Mouse (Mus musculus) cerebellum, adult 11 months (tissue): ENCODE measurements at regions not wholly inside any gene's neighbourhood (a gene's known extent, or its start where the extent isn't known, plus 50 kb on each side); places are given as distances from the start of the nearest gene placed in this dataset.

Experiments
- DNase-seq: peaks from one replicate; pipeline ENCODE4 v3.0.0; 2022

DNA sequence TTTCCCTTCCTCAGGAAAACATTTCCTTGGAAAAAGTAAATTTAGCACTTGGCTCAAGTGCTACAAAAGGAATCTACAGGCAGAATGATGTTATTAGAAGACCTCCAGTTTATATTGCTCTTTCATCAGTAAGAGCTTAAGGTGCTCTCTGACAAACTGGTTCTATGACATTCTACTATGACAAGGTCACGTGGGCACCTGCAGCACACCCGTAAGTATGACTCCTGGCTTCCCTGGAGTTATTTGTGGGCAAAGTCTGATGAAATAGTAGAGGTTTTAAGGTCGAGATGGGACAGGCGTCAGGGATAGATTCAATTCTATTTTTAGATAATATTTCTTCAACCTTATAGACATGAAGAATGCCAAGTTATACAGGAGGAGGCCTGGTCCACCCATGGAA is 84.9 kb upstream of the Ccn6 start:
- no peak for DNase-seq

DNA sequence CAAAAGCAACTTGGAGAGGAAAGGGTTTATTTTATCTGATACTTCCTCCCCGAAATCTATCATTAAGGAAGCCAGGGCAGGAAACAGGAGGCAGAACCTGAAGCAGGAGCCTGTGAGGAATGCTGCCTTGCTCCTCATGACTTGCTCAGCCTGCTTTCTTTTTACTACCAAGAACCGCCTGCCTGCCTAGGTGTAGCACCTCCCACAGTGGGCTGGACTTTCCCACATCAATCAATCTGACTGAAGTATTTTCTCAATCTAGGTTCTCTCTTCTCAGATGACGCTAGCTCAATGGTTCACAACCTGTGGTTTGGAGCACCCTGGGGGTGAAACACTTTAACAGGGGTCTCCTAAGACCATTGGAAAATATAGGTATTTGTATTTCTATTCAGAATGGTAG is 83.4 kb upstream of the Ccn6 start:
- DNase-seq, result no peak

DNA sequence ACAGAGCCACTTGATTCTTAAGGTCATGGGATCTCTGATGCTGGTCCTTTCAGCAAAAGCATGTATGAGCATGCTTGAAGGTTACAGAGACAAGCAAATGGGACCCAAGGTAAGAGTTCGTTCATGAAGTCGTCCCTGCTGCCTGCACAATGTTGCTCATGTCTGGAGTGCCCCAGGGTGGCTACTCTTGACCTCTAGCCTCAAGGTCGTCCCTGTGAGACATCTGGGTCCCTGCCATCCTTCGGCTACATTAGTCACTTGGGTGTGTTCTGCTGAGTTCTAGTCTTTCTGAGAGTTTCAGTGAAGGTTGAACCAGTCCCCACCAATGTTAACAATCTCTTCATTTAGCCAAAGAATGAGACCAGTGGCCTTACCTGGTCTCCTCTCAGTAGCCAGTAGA is 81.5 kb upstream of the Ccn6 start:
- no peak for DNase-seq

DNA sequence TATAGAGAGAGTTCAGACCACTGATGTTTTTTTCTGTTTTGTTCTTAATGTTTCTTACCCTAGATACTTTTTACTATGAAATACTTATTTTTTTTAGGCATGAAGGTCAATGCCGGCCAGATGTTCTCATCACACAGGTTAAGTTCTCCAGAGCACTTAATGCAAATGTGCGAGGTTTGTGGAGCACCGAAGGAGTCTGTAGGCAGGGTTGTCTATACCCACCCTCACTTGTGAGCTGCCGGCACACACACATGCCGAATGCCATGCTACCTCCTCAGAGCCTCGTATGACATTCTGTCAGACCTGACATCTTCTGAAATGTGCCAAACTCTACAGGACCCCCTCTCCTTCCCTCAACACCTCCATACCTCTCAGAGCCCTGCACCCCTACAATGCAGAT is 80.5 kb upstream of the Ccn6 start:
- DNase-seq, result no peak

DNA sequence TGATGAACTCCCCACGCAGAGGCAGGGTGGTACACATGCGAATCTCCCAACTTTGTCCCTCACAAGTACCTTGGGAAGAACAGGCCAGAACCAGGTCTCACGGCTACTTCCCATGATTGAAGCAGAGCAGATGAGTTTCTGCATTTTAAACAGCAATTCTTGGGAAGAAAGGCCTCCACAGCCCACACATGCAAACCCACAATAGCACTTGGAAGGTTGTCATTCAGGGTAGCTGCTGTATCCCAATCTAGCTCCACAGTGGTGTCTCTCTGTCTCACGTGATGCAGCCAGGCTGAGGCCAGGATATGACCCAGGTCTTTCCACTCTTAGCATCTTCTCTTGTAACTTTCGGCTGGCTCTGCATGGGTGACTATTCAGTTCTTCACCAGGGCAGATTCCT is 78.8 kb upstream of the Ccn6 start:
- DNase-seq, result no peak

DNA sequence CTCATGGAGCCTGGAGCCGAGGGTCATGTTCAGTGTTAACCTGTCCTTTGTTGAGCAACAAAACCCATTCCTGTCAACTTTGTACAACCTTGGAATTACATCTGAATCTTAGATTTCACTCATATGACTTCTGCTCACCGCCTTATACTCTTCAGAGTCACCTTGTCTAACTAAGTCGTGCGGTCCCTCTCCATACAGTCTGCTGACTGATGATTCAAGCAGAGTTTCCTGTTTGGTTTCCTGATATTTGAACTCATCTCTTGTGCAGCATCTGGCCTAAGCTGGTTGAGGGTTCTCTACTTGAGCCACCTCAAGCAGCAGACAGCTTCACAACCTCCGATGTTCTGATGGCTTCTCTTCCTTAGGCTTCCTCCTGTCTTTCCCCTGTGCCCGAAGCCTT is 78.3 kb upstream of the Ccn6 start:
- no peak for DNase-seq

DNA sequence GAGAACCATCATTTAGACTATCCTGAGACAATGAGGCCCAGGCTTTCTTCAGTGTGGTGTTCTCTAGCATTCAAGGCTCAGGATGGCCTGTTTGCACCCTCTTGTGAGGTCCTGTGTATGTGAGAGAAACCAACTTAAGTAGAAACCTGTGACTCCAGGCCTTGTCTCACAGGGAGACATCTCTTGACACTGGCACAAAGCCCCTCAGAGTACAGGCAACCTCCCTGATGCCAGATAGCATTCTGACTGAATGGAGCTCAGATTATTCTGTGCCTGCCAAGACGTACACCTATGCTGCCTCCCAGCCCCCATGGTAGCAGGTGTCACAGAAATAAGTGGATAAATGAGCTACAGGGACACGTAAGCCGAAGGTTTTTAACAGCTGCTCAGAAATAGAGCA is 77.9 kb upstream of the Ccn6 start:
- no peak for DNase-seq

DNA sequence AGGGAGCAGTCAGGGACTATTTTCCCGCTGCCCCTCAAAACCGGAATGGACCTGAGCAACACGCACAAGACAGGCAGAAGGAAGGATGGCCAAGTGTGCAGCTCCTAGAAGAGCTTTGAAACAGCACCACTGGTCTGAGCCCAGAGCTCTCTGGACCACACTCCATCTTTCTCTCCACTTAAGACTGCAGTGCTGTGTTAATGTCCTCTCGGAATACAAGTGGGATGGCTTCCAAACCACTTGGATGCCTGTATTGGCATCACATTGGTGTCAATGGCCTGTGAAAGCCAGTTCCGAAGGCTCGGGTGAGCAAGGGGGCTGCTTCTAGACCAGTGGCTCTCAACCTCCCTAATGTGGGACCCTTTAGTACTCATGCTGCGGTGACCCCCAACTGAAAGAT is 77.4 kb upstream of the Ccn6 start:
- DNase-seq, result no peak

DNA sequence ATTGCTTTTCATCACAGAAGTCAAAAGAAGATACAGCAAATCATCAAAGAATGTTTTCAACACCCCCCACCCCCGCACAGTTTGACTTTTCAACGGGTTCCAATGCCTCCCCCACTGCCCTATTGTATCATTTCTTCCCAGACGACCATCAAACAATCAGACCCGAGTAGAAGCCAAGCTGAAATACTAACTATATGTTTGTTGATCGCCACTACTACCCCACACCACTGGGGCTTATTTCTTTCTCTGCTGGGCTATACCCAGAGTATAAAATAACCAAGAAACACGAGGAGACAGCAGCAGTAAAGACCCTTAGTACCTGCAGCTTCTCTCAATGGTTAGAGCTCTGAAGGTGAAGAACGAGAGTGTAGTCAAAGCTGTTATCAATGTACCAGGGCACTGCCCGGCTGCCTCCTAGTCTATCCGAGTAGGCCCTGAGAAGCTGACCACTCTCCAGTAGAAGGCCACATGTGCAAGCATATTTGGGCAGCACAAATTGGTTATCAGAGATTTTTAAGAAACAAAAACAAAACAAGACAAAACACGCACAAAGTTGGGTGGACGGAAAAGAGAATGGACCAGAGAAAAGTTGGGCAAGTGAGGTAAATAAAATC is 76.7 kb upstream of the Ccn6 start:
- DNase-seq, result no peak

DNA sequence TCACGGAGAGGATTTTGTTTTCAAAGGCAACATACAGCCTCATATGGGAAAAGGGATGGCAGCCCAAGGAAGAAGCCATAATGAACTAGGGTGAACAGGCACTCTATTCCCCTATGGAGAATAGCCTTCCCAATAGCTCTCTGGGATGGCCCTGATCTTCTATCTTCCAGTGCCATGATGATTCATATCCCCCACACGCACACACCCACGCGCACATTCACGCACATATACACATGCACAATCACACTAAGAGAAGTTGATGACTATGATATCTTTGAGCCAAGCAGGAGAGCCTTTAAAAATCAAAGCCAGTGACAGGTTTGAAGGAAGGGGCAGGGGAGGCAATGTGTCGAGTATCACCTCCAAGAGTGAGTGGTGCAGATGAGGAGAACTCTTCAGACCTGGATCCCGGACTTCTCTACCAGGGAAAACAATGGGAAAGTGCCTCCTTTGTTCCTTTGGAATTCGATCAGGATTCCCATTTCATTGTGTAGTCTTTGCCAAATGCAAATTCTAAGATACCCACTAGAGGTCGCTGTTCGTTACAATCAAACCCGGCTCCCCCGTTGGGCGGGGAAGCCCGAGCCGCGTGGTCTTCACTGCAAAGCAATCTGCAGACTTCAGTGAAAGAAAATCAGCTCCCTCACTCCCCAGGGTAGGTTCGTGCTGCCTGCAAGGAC is 76.0 kb upstream of the Ccn6 start:
- DNase-seq, result peak; percentile 68

DNA sequence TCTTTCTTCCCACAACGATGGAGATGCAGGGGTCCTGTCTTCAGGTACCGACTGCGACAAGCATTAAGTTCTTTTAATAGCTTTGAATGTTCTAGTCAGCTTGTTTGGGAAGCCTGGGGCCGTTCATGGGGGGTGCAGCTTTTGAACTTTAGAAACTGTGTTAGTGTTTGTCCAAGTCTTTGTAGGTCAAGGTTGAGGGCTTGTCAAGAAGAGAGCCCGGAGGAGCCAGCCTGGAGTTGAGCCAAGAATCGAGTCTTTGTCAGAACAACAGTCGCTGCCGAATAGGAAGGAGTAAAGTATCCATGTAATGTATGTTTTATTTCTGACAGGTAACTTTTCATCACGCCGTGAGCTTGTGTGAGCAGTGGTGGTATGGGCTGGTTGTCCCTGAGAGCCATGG is 75.0 kb upstream of the Ccn6 start:
- DNase-seq, result no peak

DNA sequence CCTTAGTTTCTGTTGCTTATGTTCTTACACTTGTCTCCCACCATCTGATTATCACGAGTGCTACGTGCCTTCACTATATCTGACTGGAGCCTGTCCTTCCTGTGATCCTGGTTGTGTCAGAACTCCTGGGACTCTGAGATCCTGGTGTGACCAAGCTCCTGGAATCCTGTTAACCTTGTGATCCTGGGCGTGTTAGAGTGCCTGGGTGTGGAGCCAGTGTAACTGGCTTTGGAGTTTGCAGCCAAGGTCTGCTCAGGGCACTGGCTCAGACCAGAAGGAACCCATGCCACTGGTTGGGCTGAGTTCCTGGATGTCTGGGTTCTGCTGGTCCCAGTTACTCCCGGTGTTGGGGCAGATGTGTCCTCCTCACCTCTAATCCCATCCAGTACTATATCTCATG is 74.0 kb upstream of the Ccn6 start:
- no peak for DNase-seq

DNA sequence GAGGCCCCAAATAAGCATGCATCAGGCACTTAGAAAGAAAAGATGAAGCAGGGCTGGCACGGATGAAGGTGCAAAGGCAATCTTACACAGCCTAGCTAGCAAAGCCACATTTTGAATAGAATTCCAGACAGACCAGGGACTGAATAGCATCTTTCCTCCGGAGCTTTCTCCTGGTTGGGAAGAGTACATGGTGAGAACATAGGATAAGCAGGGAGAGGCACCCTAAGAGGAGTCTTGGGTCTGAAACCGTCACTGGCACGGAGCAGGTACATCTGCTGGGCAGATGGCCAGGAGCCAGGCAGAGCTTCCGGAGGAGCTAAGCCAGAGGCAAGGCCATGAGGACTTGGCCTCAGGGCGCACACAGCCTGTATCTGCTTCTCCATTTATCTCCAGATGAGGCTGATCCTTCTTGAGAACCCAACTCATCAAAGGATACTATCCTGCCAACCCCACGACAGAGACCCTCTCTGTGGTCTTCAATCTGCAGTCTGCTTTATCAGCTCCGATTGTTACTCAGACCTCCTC is 70.4 kb upstream of the Ccn6 start:
- DNase-seq, result no peak

DNA sequence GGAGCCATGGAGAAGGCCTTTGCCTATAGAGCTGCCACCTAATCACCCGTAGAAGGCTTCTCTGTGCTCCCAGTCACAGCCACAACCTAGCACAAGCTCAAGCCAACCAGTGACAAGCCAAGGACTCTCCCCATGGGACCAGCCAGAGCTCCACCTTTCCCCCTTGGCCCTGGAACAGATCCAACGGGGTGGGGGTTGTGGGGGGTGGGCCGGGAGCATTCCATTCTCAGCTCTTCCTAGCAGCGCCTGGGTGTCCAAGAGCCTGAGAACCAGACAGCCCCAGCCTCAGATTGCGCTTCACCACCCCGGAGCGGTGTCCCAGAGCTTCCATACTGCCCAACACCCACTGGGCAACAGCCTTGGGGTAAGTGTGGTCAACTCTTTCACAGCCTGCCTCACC is 69.6 kb upstream of the Ccn6 start:
- DNase-seq, result no peak

DNA sequence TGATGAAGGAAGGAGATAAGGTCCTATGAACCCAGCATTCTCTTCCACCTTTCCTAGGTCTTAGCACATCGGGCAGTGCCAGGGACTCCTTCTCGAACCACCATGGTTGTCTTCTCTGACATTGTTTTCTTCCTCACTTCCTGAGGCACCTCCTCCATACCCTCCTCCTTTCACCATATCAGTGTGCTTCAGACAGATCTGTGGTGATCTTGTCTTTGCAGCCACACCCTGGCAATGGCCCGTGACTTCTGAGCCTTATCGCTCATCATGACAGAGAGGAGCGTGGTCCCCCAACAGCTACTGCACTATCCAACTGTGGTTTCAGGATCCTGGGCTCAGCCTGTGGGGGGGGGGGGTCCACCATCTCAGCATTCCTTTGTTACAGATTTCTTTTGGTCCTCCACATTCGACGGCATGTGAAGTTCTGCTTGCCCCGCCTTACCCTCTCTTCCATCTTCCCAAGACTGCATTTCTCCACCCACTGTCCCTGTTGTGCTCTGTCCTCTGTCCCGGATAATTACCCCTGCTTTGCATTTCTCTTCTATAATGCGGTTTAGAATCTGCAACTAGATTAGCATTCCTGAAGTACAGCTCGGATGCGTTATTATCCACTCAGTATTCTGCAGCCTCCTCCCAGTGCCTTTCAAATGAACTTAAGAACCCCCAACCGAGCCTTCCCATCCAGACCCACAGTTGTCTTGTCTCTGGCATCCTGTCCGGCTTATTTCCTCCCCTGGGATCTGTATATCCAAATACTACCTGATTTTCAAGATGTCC is 67.2 kb upstream of the Ccn6 start:
- DNase-seq, result no peak

DNA sequence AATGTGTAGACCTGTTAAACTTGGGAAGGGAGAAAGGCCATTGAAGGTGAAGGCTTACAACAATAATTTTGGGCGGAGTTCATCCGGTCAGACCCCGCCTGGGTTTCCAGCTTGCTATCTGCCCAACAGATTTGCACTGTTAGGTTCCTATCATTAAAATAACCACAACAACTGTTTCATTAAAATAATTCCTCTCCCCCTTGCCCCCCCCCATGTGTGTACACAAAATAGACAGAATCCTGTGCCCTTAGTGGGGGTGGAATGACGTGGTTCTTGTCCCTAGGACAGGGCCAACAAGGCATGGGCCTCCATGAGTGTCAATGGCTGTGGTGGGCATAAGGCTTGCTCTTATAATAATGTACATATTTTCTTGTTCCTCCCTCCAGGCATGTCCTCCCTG is 65.6 kb upstream of the Ccn6 start:
- no peak for DNase-seq

DNA sequence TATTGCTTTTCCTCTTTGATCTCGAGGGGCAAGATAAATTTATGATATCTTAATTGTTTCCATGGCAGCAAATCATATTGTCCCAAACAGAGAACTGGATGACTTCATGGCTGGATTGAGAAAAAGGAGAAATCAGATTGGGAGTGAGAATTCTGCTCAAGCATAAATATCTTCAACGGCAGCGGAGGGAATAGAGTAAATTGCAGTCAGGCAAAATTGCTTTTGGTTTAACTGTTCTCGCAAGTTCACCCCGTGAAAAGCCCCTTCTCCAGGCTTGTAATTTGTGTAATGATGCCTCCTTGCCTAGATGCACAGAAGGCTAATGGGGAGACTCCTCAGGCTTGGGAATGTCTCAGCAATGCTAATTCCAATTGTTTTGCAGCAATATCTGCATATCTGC is 64.4 kb upstream of the Ccn6 start:
- no peak for DNase-seq

DNA sequence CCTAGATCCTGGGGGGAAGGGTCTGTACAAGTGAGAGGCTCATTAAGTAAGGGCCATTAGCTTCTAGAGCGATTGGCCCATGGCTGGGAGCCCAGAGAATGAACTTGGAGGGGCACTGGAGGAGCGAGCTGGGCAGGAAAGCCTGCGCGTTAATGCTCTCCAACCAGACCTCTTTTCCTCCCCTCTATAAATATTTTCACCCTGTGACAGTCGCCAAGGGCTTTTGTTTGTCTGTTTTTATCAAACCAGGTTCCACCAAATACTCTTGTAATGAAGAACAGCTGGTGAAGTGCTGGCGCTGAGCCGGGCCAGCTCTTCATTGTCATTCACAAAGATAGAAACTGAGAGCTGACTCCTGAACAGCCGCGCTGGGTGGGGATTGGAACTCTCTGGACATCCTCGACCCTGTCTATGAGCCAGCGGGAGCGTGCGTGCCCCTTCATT is 63.9 kb upstream of the Ccn6 start:
- no peak for DNase-seq

DNA sequence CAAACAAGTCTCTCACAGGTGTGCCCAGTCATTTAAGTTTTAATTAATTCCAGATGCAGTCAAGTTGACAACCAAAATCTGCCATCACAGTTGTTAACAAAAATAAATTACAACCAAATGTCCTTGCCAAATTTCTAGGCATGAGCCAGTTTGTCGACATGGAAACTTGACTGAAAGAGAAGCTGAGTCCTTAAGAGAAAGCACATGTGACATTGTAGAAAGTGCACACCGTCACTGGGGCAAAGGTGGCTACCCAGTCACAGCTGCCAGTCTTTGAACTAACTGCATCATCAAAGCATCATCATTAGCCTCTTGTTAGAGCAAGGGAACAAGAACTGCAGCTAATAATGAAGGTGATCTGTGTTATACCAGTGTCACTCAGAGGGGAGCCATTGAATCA is 62.9 kb upstream of the Ccn6 start:
- DNase-seq, result no peak

DNA sequence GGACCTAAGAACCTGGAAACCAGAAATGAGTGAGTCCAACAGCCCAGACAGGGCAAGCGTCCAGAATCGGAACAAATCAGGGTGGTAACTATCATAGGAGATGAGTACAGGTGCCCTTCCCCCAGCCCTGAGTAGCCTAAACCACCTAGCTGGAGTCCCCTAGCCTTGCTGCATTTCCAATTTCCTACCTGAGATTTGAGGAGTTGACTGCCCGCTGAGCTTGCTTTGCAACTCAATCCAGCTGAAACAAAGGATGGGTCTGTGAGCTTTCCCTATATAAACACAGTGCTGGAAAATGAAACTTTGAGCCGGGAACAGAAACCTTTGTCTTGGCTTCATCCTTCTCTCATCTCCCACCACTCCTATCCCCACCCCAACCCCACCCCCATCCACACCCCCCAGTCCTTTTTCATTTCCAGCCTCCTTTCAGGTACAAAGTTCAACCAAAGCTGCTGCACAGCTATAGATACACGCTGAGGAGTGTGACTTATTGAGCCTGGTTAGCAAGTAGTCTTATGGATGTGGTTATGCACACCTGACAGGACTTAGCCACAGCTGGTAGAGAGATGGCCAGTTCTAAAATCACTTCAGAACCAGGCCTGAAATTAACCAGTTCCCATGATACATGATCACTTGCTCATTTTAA is 61.0 kb upstream of the Ccn6 start:
- DNase-seq, result no peak

DNA sequence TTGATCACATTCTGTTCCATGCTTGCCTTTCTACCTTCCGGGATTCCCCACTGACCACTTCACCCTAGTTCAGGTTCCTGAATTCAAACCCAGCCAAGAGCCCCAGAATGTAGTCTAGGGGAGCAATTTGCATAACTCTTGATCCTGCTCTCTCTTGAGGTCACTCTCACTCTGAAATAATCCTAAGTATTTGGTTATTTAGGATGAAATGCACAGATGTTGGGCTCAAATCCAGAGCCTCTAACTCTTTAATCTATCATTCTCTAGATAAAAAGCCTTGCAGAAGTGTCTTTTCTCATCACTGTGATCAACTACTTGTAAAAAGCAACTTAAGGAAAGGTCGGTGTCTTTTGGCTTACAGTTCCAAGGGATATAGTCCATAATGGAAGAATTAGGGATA is 57.4 kb upstream of the Ccn6 start:
- no peak for DNase-seq

DNA sequence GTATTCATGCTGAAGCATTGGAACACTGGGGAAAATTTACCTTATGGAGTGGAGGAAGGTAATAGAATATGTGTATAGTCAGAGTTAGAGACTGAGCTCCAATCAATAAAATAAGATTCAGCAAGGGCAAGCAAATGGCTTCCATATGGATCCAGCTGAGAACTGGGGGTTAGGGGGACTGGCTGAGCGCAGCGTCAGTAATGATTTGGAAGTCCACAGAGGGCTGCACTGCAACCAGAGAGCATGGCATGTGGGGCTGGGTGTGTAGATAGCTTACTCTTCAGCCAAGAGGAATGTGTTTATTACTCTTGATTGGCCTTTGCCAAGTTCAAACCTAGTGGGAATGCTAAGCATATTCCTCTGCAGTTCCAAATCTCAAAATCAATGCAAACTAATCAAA is 55.8 kb upstream of the Ccn6 start:
- DNase-seq, result no peak

DNA sequence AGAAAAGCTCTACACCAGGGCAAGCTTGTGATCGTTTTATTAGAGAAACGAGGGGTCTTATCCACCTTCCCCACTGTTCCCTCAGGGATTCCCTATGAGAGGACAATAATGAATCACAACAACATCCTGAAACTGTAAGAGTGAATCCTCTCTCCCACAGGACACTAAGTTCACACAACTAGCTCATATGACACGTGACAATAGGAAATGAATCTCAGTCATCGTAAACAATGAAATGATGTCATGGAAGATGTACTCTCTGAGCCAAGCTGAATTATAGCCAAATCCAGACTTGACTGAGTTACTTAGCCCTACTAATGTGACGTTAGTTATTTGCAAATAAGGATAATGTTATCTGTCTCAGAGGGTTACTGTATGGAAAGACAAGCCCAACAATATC is 54.6 kb upstream of the Ccn6 start:
- DNase-seq, result no peak
